Mouse (Mus musculus) inflammation-experienced regulatory T-cells, adult 6 months (primary cell): ENCODE measurements at regions not wholly inside any gene's neighbourhood (a gene's known extent, or its start where the extent isn't known, plus 50 kb on each side); places are given as distances from the start of the nearest gene placed in this dataset.
A peak's percentile ranks its signal among the peaks of the same experiment; 100 is the strongest.
"Not testable (repeated sequence)": the region's sequence is repeated elsewhere in the genome, so short reads cannot be mapped to it uniquely, and the experiment has no call there.

Experiments
- ATAC-seq: one replicate; pipeline ENCODE4 v1.8.0; 2017

- no peak for ATAC-seq
Measured at GRCm38 (mm10) chr4:45642604-45643003, 110.3 kb upstream of the Shb start.

GRCm38 (mm10) chr4:45641272-45641671 lies 109.0 kb upstream of the Shb start:
- ATAC-seq = no peak

GRCm38 (mm10) chr4:45640713-45641112 lies 108.4 kb upstream of the Shb start:
- ATAC-seq = no peak

GRCm38 (mm10) chr4:45639397-45640034 lies 107.2 kb upstream of the Shb start:
- no peak for ATAC-seq

GRCm38 (mm10) chr4:45638411-45638810 lies 106.1 kb upstream of the Shb start:
- no peak for ATAC-seq

GRCm38 (mm10) chr4:45631276-45632045 lies 99.2 kb upstream of the Shb start:
- ATAC-seq = no peak

- no peak for ATAC-seq
Measured at GRCm38 (mm10) chr4:45625633-45626032, 93.4 kb upstream of the Shb start.

GRCm38 (mm10) chr4:45622017-45622416 lies 89.7 kb upstream of the Shb start:
- no peak for ATAC-seq

GRCm38 (mm10) chr4:45617126-45617525 lies 84.9 kb upstream of the Shb start:
- ATAC-seq = no peak

GRCm38 (mm10) chr4:45613498-45613897 lies 81.2 kb upstream of the Shb start:
- ATAC-seq = not testable (repeated sequence)

GRCm38 (mm10) chr4:45612132-45612531 lies 79.9 kb upstream of the Shb start:
- peak; percentile 41 for ATAC-seq

- no peak for ATAC-seq
Measured at GRCm38 (mm10) chr4:45610937-45611336, 78.7 kb upstream of the Shb start.

- ATAC-seq = no peak
Measured at GRCm38 (mm10) chr4:45606578-45606977, 74.3 kb upstream of the Shb start.

- no peak for ATAC-seq
Measured at GRCm38 (mm10) chr4:45605681-45606080, 73.4 kb upstream of the Shb start.

GRCm38 (mm10) chr4:45604271-45604800 lies 72.1 kb upstream of the Shb start:
- no peak for ATAC-seq

GRCm38 (mm10) chr4:45600520-45600919 lies 68.2 kb upstream of the Shb start:
- no peak for ATAC-seq

- no peak for ATAC-seq
Measured at GRCm38 (mm10) chr4:45593435-45593991, 61.2 kb upstream of the Shb start.

GRCm38 (mm10) chr4:45592766-45593165 lies 60.5 kb upstream of the Shb start:
- ATAC-seq = no peak

GRCm38 (mm10) chr4:45591405-45592315 lies 59.4 kb upstream of the Shb start:
- ATAC-seq = no peak

GRCm38 (mm10) chr4:45590836-45591235 lies 58.6 kb upstream of the Shb start:
- ATAC-seq = no peak

- no peak for ATAC-seq
Measured at GRCm38 (mm10) chr4:45588322-45588721, 56.1 kb upstream of the Shb start.

- no peak for ATAC-seq
Measured at GRCm38 (mm10) chr4:45587202-45587601, 54.9 kb upstream of the Shb start.

- peak; percentile 62 for ATAC-seq
Measured at GRCm38 (mm10) chr4:45586310-45586709, 54.0 kb upstream of the Shb start.
